Mouse (Mus musculus): ENCODE results near the gene Mcfd2.
"Not testable (repeated sequence)": the region's sequence is repeated elsewhere in the genome, so short reads cannot be mapped to it uniquely, and the experiment has no call there.

The Mcfd2 gene

DNA sequence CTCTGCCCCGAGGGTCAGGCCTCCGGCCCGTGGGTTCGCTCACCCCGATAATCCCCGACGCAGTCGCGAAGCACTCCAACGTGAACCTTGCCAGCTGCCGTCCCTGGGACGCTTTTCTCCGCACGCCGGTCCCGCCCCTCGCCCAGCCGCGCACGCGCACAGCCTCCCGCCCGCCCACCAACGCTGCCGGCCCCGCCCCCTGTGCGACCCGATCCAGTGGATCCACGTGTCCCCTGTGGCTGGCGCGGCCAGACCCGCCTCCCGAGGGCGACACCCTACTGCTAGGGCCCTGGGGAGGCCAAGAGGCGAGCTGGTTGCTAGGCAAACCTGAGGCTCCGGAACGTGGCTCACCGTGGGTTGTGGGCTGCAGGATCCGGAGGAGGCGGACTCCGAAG is at the start of gene Mcfd2:
Mcfd2 (minus strand) TSS at position 144 of the 395 bp plus-strand sequence.
- DNase-seq (ENCODE audit: low spot score in 2 of 2): peak; percentile 92 to 95

DNA sequence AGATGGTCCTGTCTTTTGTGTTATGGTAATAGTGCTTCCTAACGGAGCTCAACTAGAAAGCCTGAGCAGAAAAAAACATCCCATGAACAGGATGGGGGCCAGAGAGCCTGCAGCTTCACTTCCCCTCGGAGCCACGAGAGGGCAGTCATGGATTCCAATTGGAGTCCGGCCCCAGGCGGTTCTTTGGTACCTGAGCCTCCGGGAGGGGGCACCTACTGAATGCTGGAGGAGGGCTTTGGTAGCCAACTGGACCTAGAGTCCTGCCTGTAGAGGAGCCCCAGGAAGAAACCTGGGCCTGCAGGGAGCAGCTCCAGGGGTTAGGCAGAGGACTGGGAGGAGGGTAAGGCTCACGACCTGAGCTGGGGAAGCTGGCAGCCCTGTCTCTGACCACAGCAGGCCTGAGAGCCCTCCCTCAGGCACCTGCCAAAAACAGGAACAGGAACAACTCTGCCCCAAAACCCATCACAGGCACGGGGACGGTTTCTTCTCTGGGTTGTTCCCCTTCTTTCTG is 49.3 kb upstream of the Mcfd2 start:
- peak; percentile 86 to 91 for DNase-seq (ENCODE audit: low spot score in 2 of 2)

DNA sequence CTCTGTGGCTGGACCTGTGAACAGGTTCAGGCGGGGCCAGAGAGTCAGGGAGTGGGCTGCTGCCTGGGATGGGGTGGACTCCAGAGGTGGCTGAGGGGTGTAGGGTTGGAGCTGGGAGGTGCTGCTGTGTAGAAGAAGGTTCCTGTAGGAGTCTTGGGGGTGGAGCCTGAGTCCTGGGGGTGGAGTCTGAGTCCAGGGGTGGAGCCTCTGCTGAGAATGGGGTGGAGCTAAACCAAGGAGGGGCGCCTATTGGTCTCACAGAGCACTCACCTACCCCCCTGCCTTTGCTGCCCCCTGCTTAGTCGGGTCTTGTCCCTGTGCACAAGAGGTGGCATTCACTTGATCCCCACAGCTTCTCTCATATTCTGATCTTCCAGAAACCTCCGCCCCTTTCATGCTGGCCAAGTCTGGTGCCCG is 48.8 kb upstream of the Mcfd2 start:
- peak; percentile 38 to 40 for DNase-seq (ENCODE audit: low spot score in 2 of 2)

DNA sequence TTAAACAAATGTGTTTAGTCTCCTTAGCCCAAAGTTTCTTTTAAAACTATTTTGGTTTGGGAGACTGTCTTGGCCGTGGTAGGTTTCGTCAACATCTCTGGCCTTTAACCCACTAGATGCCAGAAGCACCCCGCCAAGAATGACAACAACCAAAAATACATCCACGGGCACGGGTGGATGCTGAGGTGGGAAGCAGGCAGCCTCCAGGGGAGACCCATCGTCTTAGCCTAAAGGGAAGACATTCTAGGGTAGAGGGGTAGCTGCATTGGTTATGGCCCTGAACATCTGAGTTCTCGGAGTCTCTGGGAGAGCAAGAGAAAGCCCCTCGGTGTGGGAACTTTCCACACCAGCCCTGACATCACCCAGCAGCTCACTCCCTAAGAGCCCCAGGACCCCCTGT is 48.4 kb upstream of the Mcfd2 start:
- no peak for DNase-seq (ENCODE audit: low spot score in 2 of 2)

DNA sequence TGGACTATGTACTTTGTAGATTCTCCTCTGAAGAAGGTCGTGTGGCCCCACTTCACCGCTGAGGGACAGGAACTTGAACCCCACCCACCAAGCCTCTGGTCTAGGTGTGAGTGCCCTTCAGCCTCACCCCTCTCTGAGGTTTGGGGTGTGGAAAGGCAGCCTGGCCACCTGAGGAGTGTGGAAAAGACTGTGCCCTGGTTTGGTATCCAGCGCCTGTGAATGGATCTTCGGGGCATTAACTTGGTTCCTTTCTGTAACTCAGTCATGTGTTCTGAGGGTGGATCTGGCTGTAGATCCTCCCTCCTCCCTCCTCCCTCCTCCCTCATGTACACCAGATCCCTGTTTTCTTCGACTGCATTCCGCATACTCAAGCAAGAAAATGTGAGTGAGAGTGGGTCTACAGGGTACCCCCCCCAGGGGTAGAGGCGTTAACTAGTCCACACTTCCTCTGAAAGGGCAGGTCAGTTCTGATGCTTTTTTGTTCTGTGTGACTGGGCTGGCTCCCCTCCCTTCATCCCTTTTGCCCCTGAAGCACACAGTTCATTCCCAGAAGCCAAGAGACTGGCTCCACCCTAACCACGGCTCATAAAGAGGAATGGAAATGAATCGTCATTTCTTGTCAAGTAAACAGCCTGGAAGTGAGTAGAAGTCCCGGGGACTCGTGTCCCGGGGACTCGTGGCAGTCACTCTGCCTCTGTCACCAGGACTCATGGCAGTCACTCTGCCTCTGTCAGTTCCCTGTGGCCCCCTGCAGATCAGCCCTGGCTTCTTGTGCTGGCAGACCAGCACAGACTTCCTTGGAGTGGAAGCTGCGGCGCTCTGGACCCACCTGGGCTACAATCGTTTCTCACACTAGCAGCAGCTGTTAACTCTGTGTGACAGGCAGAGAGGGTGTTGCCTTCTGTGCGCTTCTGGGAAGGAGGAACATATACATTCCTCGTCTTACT is 47.5 kb upstream of the Mcfd2 start:
- DNase-seq (ENCODE audit: low spot score in 2 of 2): peak; percentile 41 to 52

DNA sequence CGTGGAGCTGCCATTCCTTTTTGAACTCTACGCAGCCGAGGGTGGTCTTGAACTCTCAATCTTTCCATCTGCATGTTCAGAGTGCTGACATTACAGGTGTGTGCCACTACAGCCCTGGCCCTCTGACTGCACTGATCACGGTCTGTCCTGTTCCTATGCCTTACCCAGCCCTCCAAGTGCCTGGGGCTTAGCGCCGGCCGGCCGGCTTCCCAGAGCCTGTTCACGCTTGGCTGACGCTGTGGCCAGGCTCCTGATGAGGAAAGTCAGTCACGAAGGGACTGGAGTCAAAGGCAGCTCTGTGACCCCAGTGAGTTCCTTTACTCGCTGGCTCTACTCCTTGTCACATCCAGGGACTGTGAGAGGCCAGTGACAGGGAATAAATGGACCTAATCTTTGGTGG is 46.6 kb upstream of the Mcfd2 start:
- no peak for DNase-seq (ENCODE audit: low spot score in 2 of 2)

DNA sequence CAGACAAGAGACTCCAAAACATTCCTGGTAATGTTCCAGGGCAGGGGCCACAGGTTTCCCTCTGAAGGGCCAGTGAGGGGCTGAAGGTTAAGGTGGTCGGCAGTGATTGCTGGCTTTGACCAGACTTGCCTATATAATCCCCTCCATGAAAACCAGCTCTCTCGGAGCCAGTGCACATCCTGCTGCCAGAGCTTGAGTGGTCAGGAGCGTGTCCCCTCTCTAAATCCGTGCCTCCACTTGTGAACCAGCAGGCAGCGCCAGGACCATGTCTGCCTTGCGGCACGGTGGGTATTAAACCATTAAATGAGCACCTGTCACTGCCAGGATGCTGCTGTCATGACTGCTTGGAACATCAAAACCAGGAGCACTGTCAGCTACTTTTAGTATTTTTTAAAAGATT is 44.8 kb upstream of the Mcfd2 start:
- no peak for DNase-seq (ENCODE audit: low spot score in 2 of 2)

DNA sequence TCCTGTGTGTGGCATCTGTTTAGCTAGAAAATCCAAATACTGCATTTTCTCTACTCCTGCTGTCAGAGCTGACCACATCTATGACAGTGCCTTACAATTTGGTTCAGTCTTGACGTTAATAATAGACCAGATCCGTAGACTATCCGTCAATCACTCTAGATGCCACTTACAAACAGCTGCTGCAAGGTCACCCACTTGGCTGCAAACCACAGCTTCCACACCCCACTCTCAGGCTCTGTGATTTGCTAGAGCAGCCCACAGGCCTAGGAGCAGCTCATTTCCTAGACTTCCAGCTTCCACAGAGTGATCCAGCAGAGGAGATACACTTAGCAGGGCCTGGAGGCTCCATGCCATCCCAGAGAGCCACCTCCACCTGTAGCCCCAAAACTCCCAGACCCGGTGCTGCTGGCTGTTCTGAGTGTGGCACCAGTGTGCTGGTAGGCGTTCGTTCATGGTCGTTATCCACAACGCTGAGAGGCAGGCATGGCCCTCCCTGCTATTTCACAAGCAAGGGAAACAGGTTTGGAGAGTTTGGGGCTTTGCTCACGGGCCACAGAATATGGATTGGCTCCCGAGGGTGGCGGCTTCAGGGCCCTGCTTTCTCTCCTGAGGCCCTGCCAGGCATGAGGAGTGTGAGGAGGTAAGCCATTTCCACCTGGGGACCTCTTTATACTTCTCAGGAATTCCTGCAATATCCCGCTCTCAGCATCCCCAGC is 43.5 kb upstream of the Mcfd2 start:
- DNase-seq (ENCODE audit: low spot score in 2 of 2): peak in 1 of 2 experiments; percentile 47

DNA sequence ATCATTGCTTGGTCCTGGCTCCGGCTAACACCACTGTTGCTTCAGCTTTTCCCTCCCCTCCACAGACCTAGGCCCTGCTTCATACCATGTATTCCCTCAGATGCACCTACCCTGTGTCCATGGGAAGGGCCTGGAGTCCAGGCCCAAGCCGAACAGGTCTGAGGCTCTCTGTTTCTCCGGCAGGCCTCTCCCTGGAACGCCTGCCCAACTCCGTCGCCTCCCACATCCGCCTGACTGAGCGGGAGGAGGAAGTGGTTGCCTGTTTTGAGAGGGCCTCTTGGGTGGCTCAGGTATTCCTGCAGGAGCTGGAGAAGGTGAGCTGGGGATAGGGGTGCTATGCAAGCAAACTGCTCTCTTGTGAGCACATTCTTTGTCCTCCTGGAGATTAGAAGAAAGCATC is 41.0 kb upstream of the Mcfd2 start:
- DNase-seq (ENCODE audit: low spot score in 2 of 2): no peak

DNA sequence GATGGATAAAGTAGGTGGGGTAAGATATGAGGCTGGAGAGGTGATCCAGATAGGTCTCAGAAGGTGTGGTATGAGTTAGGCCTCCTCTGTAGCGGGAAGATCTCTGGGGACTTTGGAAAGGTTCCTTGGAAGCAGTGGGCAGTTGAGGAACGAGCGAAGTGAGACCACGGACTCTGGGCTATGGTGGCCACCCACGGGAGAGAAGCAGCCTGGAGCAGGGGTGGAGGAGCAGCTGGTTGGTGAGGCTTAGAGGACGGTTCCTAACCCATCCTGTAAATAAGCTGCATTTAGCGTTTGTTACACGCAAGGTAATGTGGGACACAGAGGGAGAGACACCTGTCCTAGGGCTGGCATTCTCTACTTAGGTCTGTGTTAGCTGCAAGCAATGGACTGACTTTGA is 39.3 kb upstream of the Mcfd2 start:
- DNase-seq (ENCODE audit: low spot score in 2 of 2): no peak

DNA sequence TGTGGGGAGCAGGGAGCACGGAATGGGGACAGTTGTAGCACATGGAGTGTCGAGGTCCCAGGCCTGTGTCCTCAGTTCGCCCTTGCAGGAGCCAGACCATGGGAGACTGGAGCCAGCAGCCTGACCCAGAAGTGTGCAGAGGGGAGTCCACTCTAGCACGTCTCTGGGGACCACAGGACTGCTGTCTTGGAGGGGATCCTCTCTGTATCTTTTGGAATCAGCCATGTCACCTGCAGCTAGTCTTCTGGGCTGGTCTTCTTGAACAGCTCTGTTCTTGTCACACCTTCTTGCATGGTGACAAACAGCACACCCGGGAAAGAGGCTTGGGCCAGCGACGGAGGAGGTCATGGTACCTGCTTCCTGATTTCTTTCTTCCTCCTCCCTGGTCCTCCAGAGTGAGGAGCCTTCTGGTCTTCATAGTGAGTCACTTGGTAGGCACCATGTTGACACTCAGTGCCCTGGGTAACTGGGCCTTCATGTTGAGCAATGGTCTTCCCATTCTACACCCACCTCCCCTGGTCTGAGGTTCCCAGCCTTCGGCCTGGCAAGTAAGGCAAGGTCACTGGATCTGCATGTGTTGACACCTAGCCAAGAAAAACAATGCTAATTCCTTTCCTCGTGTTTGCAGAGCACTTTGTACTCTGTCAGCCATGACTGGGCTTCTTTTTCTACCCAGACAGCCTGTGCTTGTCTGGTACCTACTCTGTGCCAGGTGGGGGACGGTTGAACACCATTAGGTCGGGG is 38.6 kb upstream of the Mcfd2 start:
- DNase-seq (ENCODE audit: low spot score in 2 of 2): no peak

DNA sequence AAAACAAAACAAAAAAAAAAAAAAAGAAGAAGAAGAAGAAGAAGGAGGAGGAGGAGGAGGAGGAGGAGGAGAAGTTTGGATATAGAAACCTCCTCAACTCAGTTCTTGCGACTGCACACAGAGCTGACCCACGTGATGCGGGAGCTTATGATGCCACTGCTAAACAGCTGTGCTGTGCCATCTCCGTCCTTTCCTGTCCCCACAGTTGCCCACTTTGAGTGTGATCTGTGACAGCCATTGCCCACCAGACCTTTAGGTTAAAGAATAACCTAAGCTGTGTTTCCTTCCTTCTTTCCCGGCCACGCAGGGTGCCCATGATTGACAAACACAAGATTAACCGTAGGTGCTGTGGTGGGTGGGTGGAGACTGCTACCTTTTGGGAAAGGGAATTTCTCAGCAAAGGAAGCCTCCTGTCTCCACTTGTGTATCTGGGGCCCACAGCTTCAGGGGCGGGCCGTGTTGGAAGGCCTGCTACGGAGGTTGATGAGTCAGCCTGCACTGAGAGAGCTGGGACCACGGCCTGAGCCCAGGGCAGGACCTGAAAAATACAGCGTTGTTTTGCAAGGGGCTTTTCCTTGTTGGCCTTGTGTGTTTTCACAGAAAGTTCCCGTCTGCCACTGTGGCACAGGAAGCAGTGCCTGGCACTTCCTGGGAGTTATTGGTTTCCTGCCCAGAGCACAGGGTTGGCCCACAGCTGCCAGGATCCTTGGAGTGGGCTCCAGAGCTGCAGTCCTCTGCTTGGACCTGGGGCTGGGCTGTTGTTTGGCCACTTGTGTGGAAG is 36.5 kb upstream of the Mcfd2 start:
- DNase-seq (ENCODE audit: low spot score in 2 of 2): peak in 1 of 2 experiments; percentile 42

DNA sequence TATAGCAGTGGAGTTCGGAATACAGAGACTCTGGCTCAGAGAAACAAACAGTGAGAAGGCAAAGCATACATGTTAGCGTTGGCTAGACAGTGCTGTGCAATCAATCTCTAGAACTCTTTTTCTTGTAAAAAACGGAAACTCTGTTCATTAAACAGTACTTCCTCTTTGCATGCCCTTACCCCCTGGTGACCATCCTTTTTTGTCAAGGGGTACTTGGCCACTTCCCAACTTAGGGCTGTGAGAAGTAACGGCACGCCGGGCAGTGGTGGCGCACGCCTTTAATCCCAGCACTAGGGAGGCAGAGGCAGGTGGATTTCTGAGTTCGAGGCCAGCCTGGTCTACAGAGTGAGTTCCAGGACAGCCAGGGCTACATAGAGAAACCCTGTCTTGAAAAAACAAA is 35.9 kb upstream of the Mcfd2 start:
- not testable (repeated sequence) for DNase-seq (ENCODE audit: low spot score in 2 of 2)

DNA sequence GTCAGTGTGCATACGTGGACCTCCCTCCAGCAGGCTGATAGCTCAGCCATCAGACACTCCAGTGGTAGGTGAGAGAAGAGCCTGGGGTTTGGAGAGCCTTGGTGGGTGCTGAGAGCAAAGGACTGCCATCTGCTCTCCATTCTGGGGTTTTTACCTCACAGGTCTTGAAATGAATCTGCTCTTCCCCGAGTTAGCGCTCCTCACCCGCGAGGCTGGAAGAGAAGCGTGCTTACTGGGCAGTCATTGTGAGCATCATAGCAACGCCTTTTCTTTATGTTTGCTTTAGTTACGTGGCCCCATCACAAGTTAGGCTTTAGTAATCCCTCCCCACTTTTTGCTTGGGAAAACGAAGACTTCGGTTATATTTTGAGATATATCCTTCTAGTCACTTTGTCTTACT is 34.6 kb upstream of the Mcfd2 start:
- no peak for DNase-seq (ENCODE audit: low spot score in 2 of 2)

DNA sequence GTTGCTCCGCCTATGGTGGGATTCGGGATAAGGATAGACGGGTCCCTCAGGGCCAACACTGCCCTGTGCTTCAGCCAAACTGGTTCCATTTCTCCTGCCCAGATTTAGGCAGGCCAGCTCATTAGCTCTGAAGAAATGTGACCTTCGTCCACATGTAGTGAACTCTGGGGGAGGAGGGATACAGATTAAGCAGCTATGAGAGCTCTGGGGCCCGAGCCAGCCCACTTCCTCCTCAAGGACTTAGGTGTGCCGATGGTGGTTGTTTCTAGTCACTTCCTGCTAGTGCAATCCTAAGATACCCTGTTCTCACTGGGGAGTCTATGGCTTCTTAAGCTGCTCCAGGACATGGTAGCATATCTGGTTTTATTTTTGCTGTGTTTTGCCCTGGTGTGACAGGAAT is 33.2 kb upstream of the Mcfd2 start:
- no peak for DNase-seq (ENCODE audit: low spot score in 2 of 2)

DNA sequence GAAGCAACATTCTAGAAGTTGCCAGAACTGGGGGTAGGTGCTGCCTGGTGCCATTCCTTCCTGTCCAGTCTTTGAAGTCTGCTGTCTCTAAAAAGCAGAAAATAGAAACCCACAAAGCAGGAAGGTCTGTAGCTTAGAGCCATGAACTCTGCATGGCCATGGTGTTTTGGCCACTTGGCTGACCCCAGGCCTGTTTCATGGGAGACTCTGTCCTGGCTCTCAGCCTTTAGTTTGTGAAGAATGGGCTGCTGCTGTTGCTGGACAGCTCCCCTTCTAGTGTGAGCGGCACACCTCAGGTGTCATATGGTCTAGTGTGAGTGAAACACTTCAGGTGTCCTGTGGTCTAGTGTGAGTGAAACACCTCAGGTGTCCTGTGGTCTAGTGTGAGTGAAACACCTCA is 31.0 kb upstream of the Mcfd2 start:
- DNase-seq (ENCODE audit: low spot score in 2 of 2): not testable (repeated sequence)

DNA sequence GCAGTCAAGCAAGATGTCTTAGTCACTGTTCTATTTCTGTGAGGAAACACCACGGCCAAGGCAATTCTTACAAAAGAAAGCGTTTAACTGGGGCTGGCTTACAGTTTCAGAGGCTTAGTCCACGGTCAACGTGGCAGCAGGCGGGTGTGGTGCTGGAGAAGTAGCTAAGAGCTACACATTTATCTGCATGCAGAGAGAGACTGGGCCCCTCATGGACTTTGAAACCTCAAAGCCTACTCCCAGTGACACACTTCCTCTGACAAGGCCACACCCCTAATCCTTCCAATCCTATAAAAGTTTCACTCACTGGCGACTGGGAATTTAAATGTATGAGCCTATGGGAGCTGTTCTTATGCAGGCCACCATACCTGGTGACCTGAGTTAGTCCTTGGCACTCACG is 30.0 kb upstream of the Mcfd2 start:
- no peak for DNase-seq (ENCODE audit: low spot score in 2 of 2)

DNA sequence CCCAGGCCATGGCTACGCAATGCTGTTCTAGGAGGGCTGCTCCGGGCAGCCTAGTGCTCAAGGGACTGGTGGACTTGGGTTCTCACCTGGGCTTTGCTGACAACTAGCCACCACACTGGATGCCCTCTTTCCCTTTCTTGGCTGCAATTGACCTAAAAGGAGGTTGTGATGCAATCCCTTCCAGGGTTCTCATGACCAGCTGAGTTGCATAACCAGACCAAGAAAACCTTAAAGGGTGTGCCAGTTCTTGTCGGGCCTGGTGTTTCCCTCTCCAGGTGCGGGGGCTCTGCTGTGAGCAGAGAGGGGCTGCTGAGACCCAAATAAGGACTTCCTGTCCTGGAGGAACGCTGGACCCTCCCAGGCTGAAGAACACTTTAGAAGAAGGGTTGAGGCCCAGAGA is 27.4 kb upstream of the Mcfd2 start:
- DNase-seq (ENCODE audit: low spot score in 2 of 2): no peak

DNA sequence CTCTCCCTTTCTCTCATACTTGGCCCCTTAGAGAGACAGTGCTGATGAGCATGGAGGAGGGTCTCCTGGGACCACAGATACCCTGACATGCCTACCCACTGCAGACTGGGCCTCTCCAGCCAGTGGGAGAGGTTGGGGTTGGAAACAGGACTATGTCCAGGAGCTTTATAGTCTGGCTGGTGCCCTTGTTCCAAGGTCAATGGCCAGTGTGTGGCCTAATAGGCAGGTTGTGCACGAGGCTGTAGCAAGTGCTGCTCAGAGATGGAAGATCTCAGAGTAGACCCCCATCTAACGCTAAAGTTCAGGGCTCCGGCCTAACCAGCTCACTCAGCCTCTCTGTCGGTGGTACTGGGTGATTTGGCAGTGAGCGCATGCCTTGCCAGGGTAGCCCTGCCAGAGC is 26.0 kb upstream of the Mcfd2 start:
- DNase-seq (ENCODE audit: low spot score in 2 of 2): no peak

DNA sequence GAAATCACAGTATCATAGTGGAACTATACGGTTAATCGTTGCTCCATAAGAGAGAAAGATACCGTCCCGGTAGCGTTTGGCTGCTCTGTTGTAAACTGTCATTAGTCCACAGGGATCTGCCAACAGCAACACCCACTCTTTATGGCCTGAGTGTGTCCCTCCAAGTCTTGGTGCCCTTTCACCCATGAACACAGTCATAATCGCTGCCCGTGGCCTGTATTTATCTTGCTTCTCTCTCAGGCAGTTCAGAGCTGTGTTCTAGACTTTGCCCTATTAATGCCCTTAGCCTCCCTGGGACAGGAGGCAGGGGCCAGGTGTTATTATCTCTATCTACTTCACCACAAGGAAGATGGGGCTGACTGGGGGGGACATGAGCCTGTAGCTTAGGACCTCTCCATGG is 25.3 kb upstream of the Mcfd2 start:
- DNase-seq (ENCODE audit: low spot score in 2 of 2): no peak

DNA sequence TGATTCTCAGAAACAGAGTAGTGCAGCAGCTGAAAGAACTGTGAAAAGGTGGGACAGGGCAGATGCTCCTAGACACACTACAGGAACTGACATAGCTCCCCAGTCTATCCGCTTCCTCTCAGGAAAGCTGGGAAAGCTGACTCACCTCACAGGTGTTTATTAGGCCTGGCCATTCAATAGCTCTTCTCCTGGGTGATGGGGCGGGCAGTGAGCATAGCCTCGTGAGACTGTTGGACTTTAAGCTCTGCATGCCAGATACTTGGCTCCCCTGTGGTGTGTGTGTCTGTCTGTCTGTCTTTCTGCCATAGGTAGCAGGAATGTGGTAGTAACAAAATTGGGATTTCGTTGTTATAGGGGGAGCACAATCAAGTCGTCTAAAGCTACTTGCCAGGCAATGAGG is 23.6 kb upstream of the Mcfd2 start:
- no peak for DNase-seq (ENCODE audit: low spot score in 2 of 2)
